Mouse (Mus musculus) embryonic facial prominence, embryonic 10.5 days (tissue): ENCODE data around the gene Slc35b2. TPM values are rescaled to one million over a fixed set of nuclear protein-coding genes. Genes with fewer than 3 reads are reported as not detected.

Source experiments
- DNase-seq: peaks from one replicate; pipeline ENCODE4 v3.0.0-alpha.2; 2017; ENCODE audit warnings: low spot score
- H3K27ac ChIP-seq: fragments of 300-500 bp; sonication (generic); replicated peaks from 2 replicates; pipeline ENCODE4 v1.5.1; 2016; ENCODE audit warnings: mild to moderate bottlenecking
- H3K27me3 ChIP-seq: fragments of 300-500 bp; sonication (generic); replicated peaks from 2 replicates; pipeline ENCODE4 v1.6.1; 2016; ENCODE audit warnings: low read depth, mild to moderate bottlenecking; ENCODE audit not compliant: poor library complexity, severe bottlenecking
- H3K36me3 ChIP-seq: fragments of 300-500 bp; sonication (generic); replicated peaks from 2 replicates; pipeline ENCODE4 v1.6.1; 2016; ENCODE audit warnings: mild to moderate bottlenecking, moderate library complexity
- H3K4me1 ChIP-seq: fragments of 300-500 bp; sonication (generic); 2 replicates; pipeline ENCODE4 v1.6.1; 2016
- H3K4me3 ChIP-seq: fragments of 300-500 bp; sonication (generic); 2 replicates; pipeline ENCODE4 v1.5.1; 2016; ENCODE audit warnings: mild to moderate bottlenecking, moderate library complexity
- H3K9me3 ChIP-seq: fragments of 300-500 bp; sonication (generic); 2 replicates; pipeline ENCODE4 v1.6.1; 2016; ENCODE audit warnings: mild to moderate bottlenecking
- WGBS: fragments of 180-500 bp; shearing (Covaris S2); methylation state at CpG from one replicate; pipeline ENCODE4 v1.1.7; 2016; 5-methylcytosine and 5-hydroxymethylcytosine counted together
- polyA plus RNA-seq: library from polyadenylated mRNA; unstranded; fragments of >200 nt; fragmentation: Nextera tagmentation; extraction: Ambion mirVana; gene quantifications from 2 replicates; pipeline ENCODE4 v1.2.1, GENCODE M21; 2016

Gene Slc35b2
- polyA plus RNA-seq, 1 experiment from 2014 or later: 101 TPM

DNA sequence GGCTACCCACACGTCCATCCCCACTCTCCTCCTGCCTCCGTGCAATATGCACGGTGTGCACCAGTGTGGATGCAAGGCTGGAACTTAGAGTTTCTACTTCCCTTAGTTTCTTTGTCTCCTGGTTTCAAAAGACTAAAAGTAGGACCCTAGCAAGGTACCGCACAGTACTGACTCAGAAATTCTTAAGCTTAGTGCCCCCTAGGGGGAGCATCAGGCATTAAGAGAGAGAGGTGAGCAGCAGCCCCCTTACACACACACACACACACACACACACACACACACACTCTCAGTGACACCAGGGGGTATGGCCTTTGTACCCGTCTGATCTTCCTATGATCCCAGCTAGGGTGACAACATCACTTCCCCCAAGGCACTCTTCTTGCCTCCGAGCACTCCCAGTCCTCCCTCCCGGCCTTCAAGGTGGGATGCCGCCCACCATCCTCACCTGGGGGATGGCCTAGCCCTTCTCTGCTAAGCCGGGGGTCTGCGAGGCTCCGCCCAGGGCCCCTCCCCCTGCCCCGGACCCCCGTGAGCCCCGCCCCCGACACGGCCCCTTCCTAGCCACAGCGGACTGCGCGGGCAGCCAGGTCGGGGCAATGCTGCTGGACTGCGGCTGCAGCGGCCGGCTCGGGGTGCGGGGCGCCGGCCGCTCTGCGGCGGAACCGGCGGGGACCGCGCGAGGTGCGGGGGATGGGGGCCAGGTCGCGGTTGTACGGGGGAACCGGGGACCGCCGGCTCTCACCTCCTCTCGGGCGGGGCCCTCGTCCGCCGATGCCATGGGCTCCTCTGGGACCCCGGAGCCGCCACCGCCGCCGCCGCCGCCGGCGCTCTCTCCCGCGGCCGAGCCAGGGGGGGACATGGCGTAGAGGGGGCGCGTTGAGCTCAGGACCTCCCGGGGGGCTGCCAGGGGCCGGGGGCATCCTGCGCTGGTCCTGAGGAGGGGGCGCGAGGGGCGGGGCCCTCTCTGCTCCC is 14.8 kb upstream of the Slc35b2 start:
- H3K9me3 ChIP-seq: no peaks in the 10 kb centered on the region
- WGBS: 3% methylated on average over 64 of the region's 68 CpGs
- H3K27ac ChIP-seq: peak overlapping the region; percentile 98
- peaks cover 78% of the 10 kb centered on the region for H3K27me3 ChIP-seq
- DNase-seq: peak; percentile 87
- H3K36me3 ChIP-seq: peaks cover 17% of the 10 kb centered on the region
- H3K4me3 ChIP-seq: peak overlapping the region; percentile 95
- peaks cover 64% of the 10 kb centered on the region for H3K4me1 ChIP-seq

- Histone ChIP-seq H3K27me3 (peaks cover 69% of the 10 kb centered on the region), H3K9me3 (no peaks in the 10 kb centered on the region), H3K36me3 (peaks cover 14% of the 10 kb centered on the region), H3K27ac (peak within 1 kb of the TSS; percentile 98), H3K4me3 (peak within 1 kb of the TSS; percentile 95), H3K4me1 (peaks cover 55% of the 10 kb centered on the region)
- peak; percentile 88 for DNase-seq
- under 1% methylated on average over 27 of the region's 29 CpGs for WGBS
Measured at GRCm38 (mm10) chr17:45549617-45550181, 14.0 kb upstream of the Slc35b2 start, which contains the start of gene Tmem151b. Gene Tmem151b (minus strand): TSS chr17:45549677.

- Histone ChIP-seq H3K27me3 (peaks cover 66% of the 10 kb centered on the region), H3K4me1 (peaks cover 54% of the 10 kb centered on the region), H3K4me3 (peak overlapping the region; percentile 95), H3K36me3 (peaks cover 9% of the 10 kb centered on the region), H3K9me3 (no peaks in the 10 kb centered on the region), H3K27ac (peak overlapping the region; percentile 98; the same call in 1 of the 2 replicates)
- WGBS: 33% methylated on average over 5 of the region's 5 CpGs
- DNase-seq: no peak
Measured at GRCm38 (mm10) chr17:45550253-45550652, 13.4 kb upstream of the Slc35b2 start.

DNA sequence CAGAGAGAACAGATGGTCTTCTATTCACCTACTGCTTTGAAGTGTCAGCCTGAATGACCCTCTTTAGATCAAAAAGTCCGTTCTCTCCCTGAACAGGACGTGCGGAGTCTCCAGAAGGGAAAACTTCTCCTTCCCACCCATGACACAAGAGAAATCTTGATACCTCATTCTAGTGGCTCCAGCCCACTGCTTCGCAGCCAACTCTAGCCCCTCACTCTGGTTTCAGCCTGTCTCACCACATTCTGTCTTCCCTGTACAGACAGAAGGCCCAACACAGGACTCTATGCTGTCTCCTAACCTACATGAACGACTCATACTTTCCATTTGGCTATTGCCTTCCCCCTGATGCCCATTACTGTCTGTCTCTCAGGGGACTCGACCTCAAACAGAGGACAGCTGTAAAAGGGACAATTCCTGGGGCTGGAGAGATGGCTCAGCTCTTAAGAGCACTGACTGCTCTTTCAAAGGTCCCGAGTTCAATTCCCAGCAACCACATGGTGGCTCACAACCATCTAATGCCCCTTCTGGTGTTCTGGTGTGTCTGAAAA is 12.4 kb upstream of the Slc35b2 start:
- Histone ChIP-seq H3K27ac (no peak overlapping the region), H3K9me3 (no peaks in the 10 kb centered on the region)

DNA sequence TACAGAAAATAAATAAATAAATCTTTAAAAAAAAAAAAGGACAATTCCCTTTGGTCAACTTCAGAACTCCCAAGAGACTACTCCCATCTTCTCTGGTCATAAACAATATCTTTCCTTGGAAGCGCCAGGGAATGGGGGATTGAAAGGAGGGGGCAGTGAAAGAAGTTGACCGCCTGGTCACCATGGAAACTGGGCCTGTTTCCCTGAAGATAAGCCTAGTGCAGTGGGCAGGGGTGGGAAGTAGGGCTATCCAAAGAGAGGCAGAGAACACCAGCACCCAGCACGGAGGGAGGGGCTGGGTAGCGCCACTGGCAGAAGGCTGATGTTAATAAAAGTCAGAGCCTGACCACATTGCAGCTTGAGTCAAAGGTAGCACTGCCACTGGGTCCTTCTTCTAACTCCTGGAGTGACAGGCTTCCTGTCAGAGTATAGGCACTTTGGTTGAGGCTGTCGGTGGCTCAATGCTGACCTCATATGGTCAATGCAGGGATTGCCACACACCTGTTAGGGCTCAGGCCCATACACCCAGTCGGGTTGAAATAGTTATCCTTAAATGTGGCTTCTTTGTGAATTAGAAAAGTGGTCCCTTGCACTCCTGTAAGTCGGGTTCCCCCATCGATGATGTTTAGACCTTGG is 11.7 kb upstream of the Slc35b2 start:
- H3K27ac ChIP-seq: no peak overlapping the region
- 6% methylated on average over 8 of the region's 8 CpGs for WGBS
- H3K27me3 ChIP-seq: peaks cover 61% of the 10 kb centered on the region
- H3K9me3 ChIP-seq: no peaks in the 10 kb centered on the region
- H3K36me3 ChIP-seq: peaks cover 2% of the 10 kb centered on the region
- DNase-seq: peak; percentile 80
- H3K4me1 ChIP-seq: peaks cover 59% of the 10 kb centered on the region
- H3K4me3 ChIP-seq: 0 out of 2 replicates have a peak overlapping the region, but pooled peaks have one; percentile 8

More for the DNA sequence above, 12.4 kb upstream of the Slc35b2 start:
- no peak overlapping the region for H3K4me3 ChIP-seq
- H3K36me3 ChIP-seq: peaks cover 9% of the 10 kb centered on the region
- H3K27me3 ChIP-seq: peaks cover 61% of the 10 kb centered on the region
- 57% methylated on average over 7 of the region's 7 CpGs for WGBS
- DNase-seq: no peak
- peaks cover 55% of the 10 kb centered on the region for H3K4me1 ChIP-seq

GRCm38 (mm10) chr17:45553065-45553464 is 10.6 kb upstream of the Slc35b2 start:
- H3K4me1 ChIP-seq: peaks cover 69% of the 10 kb centered on the region
- no peaks in the 10 kb centered on the region for H3K9me3 ChIP-seq
- DNase-seq: no peak
- H3K27me3 ChIP-seq: peaks cover 61% of the 10 kb centered on the region
- H3K36me3 ChIP-seq: no peaks in the 10 kb centered on the region
- H3K4me3 ChIP-seq: no peak overlapping the region
- no peak overlapping the region for H3K27ac ChIP-seq
- 81% methylated on average over 3 of the region's 3 CpGs for whole genome bisulfite sequencing

GRCm38 (mm10) chr17:45554420-45554819 is 9.3 kb upstream of the Slc35b2 start:
- peaks cover 55% of the 10 kb centered on the region for H3K27me3 ChIP-seq
- no peak for DNase-seq
- WGBS: 44% methylated on average over 1 of the region's 1 CpGs
- no peak overlapping the region for H3K27ac ChIP-seq
- no peak overlapping the region for H3K4me3 ChIP-seq
- H3K4me1 ChIP-seq: peaks cover 69% of the 10 kb centered on the region
- no peaks in the 10 kb centered on the region for H3K9me3 ChIP-seq
- no peaks in the 10 kb centered on the region for H3K36me3 ChIP-seq

GRCm38 (mm10) chr17:45555452-45556106 is 8.1 kb upstream of the Slc35b2 start, which contains the start of gene Nfkbie:
Gene Nfkbie (plus strand): TSS chr17:45555703.
- H3K4me1 ChIP-seq: peaks cover 58% of the 10 kb centered on the region
- peaks cover 48% of the 10 kb centered on the region for H3K27me3 ChIP-seq
- DNase-seq: peak; percentile 98
- H3K9me3 ChIP-seq: no peaks in the 10 kb centered on the region
- H3K27ac ChIP-seq: peak within 1 kb of the TSS; percentile 72
- WGBS: under 1% methylated on average over 45 of the region's 45 CpGs
- peaks cover 4% of the 10 kb centered on the region; the same call in 1 of the 2 replicates for H3K36me3 ChIP-seq
- peak within 1 kb of the TSS; percentile 79 for H3K4me3 ChIP-seq

GRCm38 (mm10) chr17:45556107-45556489 is 7.6 kb upstream of the Slc35b2 start:
- peaks cover 53% of the 10 kb centered on the region for H3K4me1 ChIP-seq
- no peak for DNase-seq
- peak overlapping the region; percentile 72 for H3K27ac ChIP-seq

GRCm38 (mm10) chr17:45556514-45557245 is 7.0 kb upstream of the Slc35b2 start:
- H3K4me1 ChIP-seq: peaks cover 47% of the 10 kb centered on the region
- H3K27me3 ChIP-seq: peaks cover 37% of the 10 kb centered on the region
- H3K4me3 ChIP-seq: peak overlapping the region; percentile 79
- peaks cover 4% of the 10 kb centered on the region; the same call in 1 of the 2 replicates for H3K36me3 ChIP-seq
- WGBS: 61% methylated on average over 3 of the region's 3 CpGs
- DNase-seq: no peak
- no peaks in the 10 kb centered on the region for H3K9me3 ChIP-seq
- H3K27ac ChIP-seq: no peak overlapping the region

More at GRCm38 (mm10) chr17:45556107-45556489, 7.6 kb upstream of the Slc35b2 start:
- Histone ChIP-seq H3K36me3 (peaks cover 4% of the 10 kb centered on the region; the same call in 1 of the 2 replicates), H3K4me3 (peak overlapping the region; percentile 79), H3K27me3 (peaks cover 43% of the 10 kb centered on the region), H3K9me3 (no peaks in the 10 kb centered on the region)
- WGBS: 4% methylated on average over 14 of the region's 14 CpGs

GRCm38 (mm10) chr17:45557246-45557824 is 6.3 kb upstream of the Slc35b2 start:
- H3K9me3 ChIP-seq: no peaks in the 10 kb centered on the region
- peak overlapping the region; percentile 79; the same call in 1 of the 2 replicates for H3K4me3 ChIP-seq
- no peak for DNase-seq
- H3K4me1 ChIP-seq: peaks cover 43% of the 10 kb centered on the region
- WGBS: 53% methylated on average over 7 of the region's 7 CpGs
- peaks cover 4% of the 10 kb centered on the region; the same call in 1 of the 2 replicates for H3K36me3 ChIP-seq
- H3K27me3 ChIP-seq: peaks cover 37% of the 10 kb centered on the region
- no peak overlapping the region for H3K27ac ChIP-seq
